Mouse (Mus musculus): Measurements from ENCODE around the gene AW822073. TPM values are rescaled to one million over a fixed set of nuclear protein-coding genes. Genes with fewer than 3 reads are reported as not detected.

Gene AW822073
- polyA plus RNA-seq, 3 experiments from 2014 or later: not detected

DNA sequence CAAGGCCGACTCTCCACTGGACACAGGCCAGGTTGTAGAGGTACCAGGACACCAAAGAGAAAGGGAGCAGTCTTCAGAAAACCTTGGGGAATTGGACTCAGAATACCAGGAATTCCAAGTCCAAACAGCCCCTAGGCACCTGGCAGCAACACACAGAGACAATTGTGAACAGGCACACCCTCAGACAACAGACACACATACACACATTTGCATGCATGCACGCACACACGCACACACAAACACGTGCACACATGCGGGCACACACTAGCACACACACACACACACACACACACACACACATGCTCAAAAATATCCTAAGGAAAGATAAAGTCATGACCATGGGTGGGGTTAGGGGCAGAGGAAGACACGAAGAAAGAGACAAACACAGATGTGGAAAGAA, 4.0 kb downstream of the AW822073 start:
- ATAC-seq: no peak

DNA sequence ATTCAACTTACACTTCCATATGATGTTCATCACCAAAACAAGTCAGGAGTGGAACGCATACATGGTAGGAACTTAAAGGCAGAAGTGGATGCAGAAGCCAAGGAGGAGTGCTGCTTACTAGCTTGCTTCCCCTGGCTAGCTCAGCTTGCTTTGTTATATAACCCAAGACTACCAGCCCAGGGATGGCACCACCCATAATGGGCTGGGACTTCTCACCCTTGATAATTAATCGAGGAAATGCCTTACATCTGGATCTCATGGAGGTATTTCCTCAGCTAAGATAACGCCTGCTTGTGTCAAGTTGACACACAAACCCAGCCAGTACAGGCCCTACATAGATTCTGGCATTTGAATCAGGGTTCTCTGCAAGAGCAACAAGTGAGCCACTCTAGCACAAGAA, 7.4 kb downstream of the AW822073 start:
- ATAC-seq: no peak

DNA sequence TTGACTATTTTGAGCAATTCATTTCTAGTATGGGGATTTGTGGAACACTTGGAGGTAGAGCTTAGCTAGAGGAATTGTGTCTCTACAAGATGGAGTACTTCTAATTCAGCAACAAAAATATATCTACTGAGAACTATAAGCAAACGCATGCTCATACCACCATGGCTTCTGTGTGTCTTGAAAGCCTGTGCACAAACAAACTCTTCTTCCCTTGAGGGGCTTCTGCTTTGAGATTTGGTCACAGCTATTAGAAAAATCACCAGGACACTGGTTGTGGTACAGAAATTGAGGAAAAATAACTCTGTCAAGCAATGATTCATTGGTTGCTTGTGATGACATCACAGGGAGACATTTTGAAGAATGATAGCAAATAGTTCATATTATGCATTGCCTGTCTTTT, 9.4 kb downstream of the AW822073 start:
- no peak for ATAC-seq

DNA sequence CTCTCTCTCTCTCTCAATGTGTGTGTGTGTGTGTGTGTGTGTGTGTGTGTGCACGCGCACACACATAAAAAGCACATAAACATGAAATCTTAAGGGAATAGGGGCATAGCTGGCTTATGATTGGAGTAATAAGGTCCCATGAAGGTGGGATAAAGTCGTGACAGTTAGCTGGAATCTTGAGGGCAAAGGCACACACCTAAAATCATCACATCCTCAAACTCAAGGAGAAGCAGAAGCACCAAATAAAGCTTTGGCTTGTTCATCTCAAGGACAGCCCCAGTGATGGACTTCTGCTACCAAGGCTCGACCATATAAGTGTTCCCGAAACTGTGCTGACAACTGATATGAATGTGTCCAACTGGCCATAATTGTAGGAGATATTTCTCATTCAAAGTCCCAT, 9.8 kb downstream of the AW822073 start:
- ATAC-seq: no peak

DNA sequence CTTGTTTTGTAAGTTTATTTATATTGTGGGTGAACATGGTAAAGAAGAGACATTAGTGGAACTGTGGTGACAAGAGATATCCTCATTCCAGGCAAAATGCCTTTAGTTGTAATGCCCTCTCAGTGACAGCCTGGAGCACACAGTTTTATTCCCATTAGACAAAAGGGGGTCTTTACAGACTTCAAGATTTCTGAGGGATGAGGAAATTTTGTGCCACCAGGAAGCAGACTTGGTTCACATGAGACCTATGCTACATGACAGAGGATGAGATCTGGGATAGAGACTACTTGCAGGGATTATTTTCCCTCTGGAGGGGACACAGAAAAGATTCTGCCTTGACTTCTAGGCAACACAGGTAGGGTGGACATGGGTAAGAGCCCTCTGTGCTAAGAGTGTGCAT, 10.2 kb downstream of the AW822073 start:
- ATAC-seq: no peak

DNA sequence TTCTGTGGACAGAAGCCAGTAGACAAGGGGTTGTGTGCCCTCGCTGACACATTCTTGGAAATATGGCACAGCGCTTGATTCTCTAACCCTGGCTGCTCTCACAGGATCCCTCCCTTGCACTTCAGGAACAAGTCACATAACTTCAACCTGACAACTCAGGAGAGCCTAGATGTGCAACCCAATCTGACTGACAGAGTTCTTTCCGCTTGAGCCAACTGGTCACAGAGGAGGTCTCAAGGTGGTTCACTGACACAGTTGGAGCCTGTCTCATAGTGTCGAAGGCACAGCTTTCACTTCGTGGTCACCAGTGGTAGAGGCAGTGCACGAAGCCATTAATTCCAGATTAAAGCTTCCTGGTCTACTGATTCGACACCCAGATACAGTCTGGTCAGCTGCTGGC, 12.5 kb downstream of the AW822073 start:
- ATAC-seq: no peak

DNA sequence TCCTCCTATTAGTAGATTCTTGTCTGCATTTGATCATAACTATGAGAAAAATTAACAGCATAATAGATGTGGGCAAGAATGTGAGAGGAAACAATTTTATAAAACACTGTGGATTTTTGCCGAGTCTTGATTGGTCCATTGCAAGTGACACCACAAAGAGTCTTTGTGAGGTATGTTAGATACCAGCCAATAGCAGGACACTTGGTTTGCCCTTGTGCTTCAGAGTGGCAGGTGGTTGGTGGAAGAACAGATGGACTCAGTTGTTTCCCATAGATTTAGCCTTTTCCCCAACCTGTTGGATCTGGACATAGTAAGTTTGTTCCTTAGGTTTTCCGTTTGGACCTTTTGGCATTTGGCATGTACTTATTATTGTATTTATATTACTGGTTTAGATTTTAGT, 13.5 kb downstream of the AW822073 start:
- no peak for ATAC-seq

DNA sequence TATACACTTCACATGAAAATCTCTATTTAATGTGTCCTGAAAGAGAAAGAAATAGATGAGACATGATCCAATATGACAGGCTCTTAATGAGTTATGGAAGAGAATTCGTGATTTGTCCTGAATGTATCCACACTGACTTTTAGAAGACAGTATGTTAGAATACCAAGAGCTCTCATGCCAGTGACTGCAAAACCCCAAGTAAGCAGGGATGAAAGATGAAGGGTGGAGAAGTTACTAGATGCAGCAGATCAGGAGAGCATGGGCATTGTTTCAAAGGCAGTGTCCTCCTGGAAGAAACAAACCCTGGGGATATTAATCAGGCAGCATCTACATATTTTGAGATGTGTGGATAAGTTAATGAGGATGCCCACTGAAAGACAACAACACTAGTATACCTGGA, 14.2 kb downstream of the AW822073 start:
- ATAC-seq: no peak

DNA sequence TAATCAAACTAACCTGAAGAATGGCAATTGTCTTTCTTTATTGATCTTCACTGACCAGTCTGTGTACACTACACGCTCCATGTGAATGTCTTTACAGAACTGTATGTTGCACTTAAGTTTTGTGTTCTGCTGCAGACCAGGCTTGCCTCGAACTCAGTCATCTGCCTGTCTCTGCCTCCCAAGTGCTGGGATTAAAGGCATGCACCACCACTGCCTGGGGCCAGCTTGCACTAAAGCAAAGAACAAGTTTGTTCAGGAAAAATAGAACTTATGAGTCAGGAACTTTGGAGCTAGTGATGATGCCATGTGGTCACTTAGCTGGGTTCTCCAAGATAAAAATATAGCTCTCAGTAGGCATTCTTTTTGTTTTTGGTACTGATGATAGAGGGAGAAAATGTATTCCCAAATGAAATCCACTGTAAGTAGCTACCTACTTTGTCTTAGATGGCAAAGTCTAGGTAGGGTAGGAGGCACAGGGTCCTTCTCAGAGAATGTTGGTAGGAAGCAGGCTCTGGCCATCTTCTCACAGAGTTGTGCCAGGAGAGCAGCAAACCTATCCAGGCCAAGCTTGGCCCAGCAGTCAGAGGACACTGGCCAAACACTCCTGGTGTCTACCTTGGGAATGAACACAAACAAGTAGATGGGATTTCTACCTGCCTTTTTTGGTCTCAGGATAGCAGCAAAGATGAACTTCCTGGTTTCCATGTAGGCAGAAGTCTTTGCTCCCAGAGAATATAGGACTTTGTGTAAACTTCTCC, 14.8 kb downstream of the AW822073 start:
- ATAC-seq: no peak

DNA sequence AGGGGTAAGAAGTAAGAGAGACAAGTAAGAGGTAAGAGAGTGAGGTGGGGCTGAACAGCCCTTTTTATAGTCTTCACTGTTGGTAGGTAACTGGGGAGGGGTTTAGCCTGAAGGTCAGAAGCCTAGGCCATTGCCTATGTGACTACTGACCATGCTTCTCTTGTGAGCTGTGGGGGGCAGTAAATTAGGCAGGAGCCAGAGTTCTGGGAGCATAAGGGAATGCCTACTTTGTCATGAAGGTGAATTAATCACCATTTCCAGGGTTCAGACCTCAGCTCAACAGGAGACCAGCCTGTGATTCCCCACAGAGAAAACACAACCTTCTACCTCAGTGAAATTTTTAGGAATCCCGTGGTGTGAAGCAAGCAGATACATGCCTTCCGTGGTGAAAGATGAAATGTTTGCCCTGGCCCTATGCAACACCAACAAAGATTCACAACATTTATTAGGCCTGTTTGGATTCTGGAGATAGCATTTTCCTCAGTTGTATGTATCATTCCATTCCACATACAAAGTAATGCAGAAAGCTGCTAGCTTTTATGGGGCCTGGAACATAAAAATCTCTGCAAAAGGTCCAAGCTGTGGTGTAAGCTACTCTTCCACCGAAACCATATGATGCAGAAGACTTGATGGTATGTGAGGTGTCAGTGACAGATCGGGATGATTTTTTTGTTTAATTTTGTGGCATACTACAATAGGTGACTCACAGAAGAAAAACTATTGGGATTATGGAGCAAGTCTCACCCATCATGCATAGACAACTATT, 17.9 kb downstream of the AW822073 start:
- ATAC-seq: no peak

DNA sequence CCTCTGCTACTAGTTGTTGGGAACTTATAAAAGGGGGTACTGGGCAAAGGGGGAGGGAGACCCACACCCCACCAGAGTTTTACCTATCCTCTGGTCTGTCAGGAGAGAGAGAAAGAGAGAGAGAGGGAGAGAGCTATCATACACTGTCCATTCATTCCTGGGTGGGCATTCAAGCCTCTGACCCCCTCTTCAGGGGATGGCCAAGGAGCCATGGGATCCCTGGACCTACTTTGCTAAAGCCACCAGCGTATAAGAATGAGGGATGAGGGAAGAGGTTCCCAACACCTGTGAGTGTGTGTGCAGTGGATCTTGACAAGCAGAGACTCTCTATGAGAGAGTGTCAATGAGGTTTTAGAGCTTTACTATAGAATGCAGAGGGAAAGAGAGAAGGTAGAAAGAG, 18.7 kb downstream of the AW822073 start:
- ATAC-seq: no peak

Other genes starting within 250 kb of the AW822073 start
- gene Duxf3, start 7.7 kb upstream of the AW822073 start, polyA plus RNA-seq (2017; shearing (Covaris generic)): not detected
- gene Gm4981, start 11.8 kb upstream of the AW822073 start, polyA plus RNA-seq (2017; shearing (Covaris generic)): not detected
- 10 to 100 TPM; 70.3 to 85.0 (median 78.0) TPM for gene Gcc2, start 30.6 kb upstream of the AW822073 start, polyA plus RNA-seq (2017; shearing (Covaris generic))
- gene Lims1, start 98.5 kb upstream of the AW822073 start, polyA plus RNA-seq (2017; shearing (Covaris generic)): 100 to 1,000 TPM in 2 of 3 experiments, 10 to 100 TPM in 1; 96.1 to 111 (median 106) TPM
- gene Ranbp2, start 222.0 kb upstream of the AW822073 start, polyA plus RNA-seq (2017; shearing (Covaris generic)): 10 to 100 TPM; 23.6 to 27.6 (median 27.3) TPM